Mouse (Mus musculus): ENCODE measurements around the gene Tmem120b.

GRCm38 (mm10) chr5:123151707-123152362, 83.6 kb downstream of the Tmem120b start:
- TF ChIP-seq EP300 (IDR thresholded peaks at IDR 0.05; ENCODE audit: insufficient read depth, low read depth, low read length), result no peak
- TF ChIP-seq CTCF (IDR thresholded peaks at IDR 0.05), result no peak

All from heart, adult 2 months (tissue).